Mouse (Mus musculus) MEL-GATA-1-ER (cell line): ENCODE data around the gene Prkar1a.
A peak's percentile ranks its signal among the peaks of the same experiment; 100 is the strongest.

Source experiments
- DNase-seq: peaks from one replicate; pipeline ENCODE4 v3.0.0-alpha.2; 2012; ENCODE audit warnings: low read depth; ENCODE audit errors: extremely low read depth

The Prkar1a gene

DNA sequence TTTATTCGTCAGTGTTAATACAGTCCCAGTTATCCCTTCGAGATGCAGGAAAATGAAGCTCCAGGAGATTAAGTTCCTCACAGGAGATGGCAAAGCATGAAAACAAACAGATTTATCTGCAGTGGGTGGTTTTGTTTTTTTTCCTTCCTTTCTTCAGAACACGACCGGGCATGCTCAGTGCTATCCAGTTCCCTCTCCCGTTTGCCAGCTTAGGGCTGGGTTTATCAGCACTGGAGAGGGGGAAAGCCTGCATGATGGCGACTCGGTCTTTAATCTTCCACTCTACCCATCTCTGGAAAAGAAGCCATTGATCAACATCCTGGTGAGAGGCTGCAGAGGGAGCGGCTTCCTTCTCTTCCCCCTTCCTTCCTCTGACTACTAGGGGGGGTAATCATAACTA lies at the start of gene Prkar1a:
TSS of gene Prkar1a (plus strand) at position 200 of the 400 bp plus-strand sequence.
- DNase-seq: no peak

DNA sequence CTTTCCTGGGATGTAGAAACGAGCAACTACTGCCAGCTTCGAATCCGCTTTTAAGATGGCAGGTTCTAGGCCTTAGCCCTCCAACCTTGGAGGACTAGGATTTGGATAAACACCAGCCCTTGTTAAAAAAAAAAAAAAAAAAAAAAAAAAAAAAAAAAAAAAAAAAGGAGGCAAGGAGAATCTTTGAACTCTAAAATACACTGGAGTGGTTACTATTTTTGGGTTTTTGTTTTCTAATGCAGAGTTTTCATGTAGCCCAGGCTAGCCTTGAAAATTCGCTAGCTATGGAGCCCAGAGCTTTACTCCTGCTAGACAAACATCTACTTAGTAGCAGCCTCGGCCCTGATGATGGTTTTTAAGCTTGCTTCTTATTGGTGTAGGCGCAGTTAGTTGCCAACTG lies 41.6 kb upstream of the Prkar1a start:
- no peak for DNase-seq

DNA sequence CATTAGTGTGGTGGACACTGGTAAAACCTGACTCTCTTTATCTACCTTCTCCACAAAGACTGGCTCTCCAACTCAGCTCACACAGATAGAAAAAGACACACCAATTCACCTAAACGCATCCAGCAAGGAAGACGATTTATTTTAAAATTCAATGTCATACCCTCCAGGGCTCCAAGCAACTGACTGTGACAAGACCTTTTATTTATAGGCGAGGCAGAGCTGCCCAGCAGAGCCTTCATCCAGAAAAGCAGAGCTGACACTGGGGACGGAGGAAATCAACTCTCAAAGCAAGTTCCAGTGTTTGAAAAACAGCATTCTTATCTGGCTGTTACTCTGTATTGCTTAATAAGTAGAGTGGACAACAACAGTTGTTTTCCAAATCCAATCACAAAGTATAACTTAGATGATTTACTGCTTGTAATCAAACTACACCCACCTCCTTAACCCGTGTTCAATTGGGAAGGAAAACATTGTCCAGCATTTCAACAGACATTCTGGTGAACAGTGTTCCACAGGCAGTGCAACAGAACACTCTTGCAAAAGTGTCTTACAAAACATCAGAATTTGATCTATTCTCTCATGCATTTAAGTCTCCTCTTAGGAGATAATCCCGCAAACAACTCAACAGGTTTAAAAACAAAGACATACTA lies 40.1 kb upstream of the Prkar1a start:
- no peak for DNase-seq

DNA sequence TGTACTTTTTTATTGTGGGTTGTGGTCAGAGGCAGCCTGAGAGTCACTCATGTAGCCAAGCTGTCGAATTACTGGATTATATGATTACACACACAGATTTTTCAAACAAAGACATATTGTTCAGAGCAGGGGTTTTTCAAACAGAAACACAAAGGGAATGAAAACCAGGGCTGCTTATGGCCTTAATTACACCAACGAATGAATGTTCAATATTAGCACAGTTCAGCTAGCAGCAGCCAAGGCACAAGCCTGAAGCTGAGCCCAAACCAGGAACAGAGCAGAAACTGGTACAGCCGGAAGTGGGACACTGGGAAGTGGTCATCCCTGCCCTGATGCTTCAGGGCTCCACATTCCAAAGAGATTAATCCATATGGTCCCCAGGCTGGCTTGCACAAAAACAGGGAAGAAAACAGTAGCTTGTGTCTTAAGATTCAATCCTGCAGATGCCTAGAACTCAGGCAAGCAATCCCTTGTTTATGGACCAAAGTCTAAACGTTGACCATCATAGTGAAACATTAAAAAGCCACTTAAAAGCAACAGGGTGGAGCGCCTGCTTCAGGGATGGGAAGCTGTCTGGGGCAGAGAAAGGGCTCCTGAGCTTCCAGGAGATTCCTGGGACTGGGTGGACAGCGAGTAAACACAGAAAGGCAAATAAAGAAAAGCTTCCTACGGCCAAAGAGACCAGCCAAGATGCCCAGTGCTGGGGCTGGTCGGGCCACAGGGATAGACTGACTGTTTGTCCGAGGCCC lies 39.0 kb upstream of the Prkar1a start:
- no peak for DNase-seq

DNA sequence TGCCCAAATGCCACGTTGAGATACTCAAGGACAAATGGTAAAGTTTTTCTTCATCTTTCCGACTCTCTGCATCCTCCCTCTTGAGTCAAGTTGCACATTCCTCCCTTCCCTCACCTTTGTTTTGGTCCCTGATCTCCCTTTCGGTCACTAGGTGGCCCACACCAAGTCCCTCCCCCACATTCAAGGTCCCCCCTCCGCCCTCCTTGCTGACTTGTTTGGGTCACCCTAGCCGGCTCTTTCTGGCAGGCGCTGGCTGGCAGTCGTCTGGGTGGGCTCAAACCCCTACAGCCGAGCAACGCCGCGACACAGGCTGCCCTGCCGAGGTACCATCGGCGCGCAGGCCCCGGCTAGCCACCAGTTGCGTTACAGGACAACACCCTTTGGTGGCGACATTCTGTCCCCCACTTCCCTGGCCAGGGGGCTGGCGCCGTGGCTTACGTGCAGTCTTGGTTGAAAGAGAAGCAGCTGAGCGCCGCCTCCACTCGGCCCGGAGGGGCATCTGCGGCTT lies 38.4 kb upstream of the Prkar1a start:
- DNase-seq: no peak

DNA sequence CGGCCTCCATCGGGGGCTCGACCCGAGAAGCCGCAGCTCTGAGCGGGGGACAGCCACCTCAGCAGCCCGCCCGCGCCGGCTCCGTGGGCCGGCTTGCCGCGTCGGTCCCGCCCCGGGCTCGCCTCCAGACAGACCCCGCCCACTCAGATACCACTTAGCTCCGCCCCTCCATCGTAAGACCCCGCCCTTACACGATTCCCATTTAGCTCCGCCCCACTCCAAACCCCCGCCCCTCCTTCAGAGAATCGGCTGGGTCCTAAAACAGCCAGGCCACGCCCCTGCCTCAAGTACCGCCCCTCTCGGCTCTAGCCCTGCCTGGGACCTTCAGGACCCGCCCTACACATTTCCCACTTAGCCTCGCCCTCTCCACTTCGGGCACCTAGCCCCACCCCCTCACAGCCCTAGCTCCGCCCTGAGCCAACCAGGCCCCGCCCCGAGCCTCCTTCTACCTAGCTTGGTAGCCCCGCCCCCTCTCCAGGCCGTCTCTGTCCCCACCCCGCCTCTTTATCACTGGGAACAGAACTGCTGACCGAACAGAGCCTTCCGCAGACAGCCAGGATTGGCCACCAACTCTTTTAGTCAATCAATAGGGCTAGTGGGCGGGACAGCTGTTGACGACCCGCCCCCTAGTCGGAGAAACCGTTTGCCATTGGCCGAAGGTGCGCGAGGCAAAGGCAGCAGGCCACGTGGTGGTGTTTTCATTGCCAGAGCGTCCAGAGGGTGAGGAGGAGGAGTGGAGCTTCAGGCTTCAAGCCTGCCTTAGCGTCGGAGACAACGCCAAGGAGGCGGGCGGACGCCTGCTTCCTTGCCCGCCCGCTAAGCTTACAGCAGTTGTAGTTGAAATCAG lies 37.7 kb upstream of the Prkar1a start, which contains the start of gene Wipi1:
TSS of gene Wipi1 (minus strand) at position 665 of the 847 bp plus-strand sequence.
- DNase-seq: peak; percentile 95

DNA sequence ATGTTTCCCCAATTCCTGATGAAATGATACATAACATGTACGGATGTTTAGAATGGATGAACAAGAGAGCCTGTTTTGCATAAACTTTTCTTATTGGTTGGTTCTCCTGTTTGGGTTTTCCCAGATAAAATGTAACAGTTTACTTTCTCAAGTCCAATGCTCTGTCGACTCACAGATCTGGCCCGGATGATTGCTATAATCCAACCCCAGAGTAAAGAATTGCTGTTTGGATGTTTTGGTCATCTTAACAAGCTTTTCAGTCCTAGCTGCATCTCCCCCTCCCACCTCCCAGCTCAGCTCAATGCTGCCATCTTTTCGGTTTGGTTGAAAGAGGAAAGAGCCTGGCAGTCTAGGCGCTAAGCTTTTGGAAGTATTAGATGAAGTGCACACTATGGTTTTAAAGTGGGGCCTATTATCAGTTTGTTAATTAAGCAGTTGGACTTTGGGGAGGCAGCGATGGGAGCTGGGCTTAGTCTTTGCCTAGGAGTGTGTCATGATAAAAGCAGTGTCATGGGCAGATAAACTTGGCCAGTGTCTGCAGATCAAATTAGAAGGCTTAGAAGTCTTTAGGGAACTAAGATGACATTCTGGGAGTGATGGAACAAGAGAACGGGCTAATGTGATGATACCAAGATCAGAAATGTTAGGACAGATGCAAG lies 36.2 kb upstream of the Prkar1a start:
- peak; percentile 69 for DNase-seq

DNA sequence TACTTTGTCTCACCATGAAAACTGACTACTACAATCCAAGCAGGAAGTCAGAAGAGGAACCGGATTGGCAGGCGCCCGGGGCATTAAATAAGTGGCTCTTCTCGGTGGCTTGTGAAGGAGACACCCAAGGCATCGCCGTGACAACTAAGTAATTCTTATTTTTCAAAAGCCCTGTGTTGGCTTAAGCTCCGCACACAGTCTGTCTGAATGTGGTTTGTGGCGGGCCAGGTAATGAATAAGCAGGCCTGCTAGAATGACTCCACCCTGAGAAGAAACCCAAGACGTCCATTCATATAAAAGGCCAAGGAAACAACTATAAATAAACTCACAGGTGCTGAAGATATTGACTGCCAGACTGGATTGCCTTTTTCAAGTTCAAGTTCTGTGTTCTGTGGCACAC lies 33.9 kb upstream of the Prkar1a start:
- no peak for DNase-seq

DNA sequence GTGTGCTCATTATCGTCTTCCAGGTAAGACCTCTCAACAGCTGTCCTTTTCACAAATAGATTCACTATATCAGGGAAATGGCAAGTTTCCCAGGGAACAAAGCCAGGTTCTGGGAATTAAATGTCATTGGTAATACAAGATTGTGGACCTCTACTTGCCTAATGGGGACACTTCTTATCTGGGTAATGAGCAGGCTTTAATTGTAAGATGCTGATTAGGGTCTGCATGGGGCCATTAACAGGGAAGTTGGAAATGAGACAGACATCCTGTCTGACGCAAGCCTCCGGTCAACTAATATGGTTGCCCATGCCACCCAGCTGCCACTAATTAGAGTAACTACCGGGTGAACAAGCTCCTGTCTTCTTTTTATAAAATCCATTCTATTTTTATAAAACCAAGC lies 32.9 kb upstream of the Prkar1a start:
- DNase-seq: no peak

DNA sequence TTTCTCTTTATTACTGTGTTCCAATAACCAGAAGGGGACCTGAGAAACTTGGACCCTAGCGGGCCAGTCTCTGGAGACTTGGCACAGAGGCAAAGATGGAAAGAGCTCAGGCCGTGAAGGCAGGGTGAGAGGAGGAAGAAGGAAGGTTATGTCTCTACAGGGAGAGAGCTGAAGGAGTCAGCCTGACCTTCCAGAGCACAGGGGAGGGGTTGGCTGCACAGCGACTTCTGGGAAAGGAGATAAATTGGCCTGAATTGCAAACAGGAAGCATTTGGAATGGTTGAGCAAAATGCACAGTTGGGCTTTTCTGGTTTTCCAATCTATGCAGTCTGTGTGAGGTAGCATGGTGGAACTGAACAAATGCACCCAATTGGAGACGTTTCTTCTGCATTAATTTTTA lies 32.4 kb upstream of the Prkar1a start:
- DNase-seq: no peak

DNA sequence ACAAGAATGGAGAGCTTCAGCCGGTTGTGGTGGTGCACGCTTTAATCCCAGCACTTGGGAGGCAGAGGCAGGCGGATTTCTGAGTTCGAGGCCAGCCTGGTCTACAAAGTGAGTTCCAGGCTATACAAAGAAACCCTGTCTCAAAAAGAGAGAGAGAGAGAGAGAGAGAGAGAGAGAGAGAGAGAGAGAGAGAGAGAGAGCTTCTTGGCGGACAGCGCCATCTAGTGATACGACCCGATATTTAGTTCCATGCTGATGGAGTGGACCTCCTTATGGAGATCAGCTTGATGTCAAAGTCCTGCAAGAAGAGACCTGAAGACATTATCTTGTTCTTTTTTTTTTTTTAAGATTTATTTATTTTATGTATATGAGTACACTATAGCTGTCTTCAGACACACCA lies 30.1 kb upstream of the Prkar1a start:
- DNase-seq: peak; percentile 54

DNA sequence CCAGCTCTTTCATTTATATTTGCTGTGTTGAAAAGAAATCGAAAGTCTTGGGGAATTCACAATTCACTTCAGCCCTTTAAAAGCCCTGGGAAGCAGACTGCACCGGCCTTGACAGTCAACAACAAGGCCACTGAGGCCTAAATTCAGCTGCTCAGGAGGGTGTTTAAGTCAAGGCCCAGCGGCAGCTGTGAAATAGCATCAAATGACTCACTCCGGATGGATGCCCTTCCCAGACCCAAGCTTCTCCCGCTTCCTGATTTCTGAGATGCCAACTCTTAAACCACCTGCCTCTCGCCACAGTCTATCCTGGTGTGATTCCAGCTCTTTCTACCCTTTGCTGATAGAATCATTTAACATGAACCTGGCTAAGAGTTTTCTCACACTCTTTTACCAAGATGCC lies 28.8 kb upstream of the Prkar1a start:
- no peak for DNase-seq

DNA sequence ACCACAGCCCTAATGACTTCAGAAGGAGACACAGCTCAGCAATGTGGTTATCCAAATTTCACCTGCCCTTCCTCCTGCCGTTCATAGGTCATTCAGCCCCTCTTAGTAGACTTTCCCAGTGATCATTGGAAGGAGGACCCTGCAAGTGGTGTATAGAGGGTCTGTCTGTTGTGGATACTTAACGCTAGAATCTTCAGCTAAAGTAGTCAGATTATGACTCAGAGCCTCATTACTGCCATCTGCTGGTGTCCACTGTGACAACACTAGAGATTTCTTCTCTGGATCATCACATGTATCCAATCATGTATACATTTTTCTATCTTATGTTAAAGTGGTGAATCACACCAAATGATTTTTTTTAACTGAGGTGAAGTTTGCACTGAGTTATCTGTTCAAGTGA lies 28.0 kb upstream of the Prkar1a start:
- peak; percentile 53 for DNase-seq

DNA sequence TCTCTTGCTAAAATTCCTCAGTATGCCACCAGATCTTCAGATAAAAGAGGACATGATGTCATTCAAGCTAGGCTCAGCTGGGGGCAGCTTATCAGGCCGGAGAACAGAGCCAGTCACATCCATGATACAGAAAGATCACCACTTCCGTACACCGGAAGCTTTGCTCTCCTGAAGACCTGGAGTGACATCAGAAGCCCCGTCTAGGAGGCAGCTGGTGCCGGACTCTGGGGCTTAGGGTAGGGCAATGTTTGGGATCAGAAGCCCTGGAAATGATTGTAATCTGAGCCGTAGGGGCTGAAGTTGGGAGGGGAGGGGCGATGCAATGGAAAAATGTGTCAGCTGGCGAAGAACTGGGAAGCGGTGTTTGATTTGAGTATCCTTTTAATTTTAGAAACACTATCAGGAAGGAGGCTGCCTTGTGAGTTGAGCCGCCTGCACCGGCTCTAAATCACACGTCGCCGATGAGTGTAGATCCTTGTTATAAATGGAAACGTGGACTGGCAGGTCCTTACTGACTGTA lies 26.6 kb upstream of the Prkar1a start:
- no peak for DNase-seq

DNA sequence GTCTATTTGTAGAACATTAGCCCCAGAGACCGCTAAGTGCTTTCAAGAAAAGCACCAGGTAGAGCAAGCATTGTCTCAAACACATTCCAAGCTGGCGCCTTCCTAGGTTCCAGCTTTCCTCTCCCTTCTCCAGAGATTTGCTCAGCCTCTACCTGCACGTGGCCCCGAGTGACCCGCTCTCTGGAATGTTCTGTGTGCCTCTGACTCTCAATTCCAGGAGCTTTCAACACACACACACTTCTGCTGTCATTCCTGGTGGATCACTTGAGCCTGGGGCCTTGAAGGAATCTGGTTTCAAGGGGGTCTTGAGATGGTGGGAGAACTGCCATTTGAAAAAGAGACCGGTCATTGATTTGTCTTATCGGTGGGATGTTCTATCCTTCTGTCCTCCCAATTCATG lies 26.0 kb upstream of the Prkar1a start:
- no peak for DNase-seq

DNA sequence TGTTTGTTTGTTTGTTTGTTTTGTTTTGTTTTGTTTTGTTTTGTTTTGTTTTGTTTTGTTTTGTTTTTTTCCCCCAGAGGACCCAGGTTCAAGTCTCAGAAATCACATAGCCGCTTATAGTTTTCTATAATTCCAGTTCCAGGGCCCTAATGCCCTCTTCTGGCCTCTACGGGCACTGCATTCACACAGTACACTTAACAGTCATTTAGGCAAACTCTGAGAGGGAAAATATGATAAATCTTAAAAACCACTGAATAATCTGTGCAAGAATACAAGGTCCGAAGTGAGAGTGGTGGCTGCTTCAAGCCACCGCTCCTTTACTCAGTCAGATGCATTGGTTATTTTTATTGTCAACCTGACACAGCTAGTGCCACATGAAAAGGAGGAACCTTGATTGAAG lies 21.6 kb upstream of the Prkar1a start:
- no peak for DNase-seq

DNA sequence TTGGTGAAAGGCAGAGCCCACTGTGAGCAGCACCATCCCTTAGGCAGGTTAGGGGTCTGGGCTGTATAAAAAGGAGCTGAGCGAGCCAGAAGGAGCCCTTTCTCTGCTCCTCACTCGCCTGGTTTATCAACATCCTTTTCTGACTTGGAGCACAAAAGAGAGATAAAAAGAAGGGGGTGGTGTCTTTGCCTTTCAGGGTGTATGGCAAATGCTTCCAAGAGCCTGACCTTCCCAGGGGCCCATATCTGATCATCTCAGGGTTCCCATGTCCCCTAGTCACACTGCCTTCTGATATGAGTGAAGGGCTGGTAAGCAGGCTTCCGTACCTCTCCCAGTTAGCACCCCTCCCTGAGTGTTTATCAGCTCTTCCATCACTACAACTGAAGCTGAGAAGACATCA lies 21.1 kb upstream of the Prkar1a start:
- DNase-seq: no peak

DNA sequence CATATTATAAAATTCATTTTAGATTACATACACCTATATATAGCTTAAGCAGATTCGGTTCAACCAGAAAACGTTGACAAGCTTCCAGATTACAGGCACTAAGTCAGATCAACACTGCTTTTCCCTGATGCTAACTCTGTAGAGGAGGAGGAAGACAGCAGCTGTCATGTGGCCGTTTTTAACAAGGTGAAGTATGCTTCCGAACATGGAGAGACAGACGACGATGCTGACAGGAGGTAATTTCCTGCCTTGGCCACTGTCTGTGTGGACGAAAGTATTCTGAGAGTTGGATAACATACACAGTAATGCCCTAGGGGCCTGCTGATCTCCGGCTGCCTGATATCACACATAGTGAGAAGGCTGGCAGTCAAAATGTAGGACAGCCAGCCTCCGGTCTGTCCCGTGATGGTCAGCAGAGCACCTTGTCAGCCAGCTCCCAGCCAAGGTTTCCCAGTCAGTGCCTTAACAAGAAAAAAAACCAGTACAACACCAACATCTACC lies 20.1 kb upstream of the Prkar1a start:
- DNase-seq: no peak

DNA sequence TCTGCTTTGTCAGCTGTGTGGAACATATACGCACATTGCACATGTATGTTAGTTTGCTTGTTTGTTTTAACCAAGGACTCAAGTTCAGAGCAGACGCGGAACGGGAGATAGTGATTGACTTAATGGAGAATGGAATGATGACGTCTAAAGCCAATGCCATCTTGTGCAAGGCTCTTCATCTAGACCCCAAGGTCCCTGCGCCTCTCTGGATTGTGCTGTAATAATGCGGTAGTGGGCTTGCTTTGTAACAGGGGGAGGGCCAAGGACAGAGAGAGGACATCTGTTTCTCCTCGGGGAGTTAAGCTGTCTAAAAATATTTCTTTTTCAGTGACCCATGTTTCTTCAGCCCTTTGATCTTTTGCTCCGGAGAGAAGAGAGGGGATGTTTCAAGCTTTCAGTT lies 14.3 kb upstream of the Prkar1a start:
- DNase-seq: no peak

DNA sequence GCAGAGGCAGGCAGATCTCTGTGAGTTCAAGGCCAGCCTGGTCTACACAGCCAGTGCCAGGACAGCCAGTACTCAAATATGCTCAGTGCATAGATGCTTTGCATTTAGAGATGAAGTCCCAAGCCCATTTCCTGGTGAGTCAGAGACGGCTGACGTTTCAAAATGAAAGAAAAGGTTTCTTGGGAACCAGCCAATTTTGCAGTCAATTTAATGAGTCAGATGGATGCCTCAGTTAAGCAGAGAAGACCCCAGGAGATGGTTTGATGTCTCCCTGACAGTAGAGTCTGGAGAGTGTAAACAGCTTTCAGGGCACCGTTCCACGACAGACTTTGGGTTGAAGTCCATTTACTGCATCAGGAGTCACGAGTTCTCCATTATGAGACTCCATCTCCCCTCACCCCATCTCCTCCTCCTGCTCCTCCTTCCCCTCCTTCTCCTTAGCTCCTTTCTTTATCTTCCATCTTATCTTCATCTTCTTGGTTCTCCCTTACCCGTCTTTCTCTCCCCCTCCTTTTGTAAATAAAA lies 13.3 kb upstream of the Prkar1a start:
- no peak for DNase-seq
